In genomic region chr12:5336331-5336730, GRCm38 (mm10) we compare ENCODE assay signal across 26 mouse cellular contexts. TPM values are rescaled to one million over a fixed set of nuclear protein-coding genes. Genes with fewer than 3 reads are reported as not detected.
DNase-seq lines count a peak whose midpoint lies in the region; ATAC-seq lines count a peak whose summit lies in the region.
"Had no signal": no experiment of that assay in that cellular context is flagged by ENCODE, and none has a peak within 500 bp of the region (broad histone marks: within the 10 kb centered on the region; RNA-seq: fewer than 3 reads in every experiment).

No protein-coding gene starts in this region.

- peak overlapping the region; percentile 69; the same call in 1 of the 2 replicates for H3K27ac ChIP-seq in hindbrain, embryonic 10.5 days
- H3K27ac ChIP-seq in hindbrain, embryonic 16.5 days (ENCODE audit: low read depth, low read length): no peak overlapping the region
- H3K27ac ChIP-seq in embryonic facial prominence, embryonic 10.5 days (replicated peaks): peak overlapping the region; percentile 35; the same call in 1 of the 2 replicates
- H3K27ac ChIP-seq: embryonic facial prominence, embryonic 15.5 days; forebrain, embryonic 12.5 days; hindbrain, embryonic 13.5 days; limb, embryonic 10.5 days; limb, embryonic 15.5 days; liver, embryonic 13.5 days; macrophage; midbrain, embryonic 15.5 days had no signal

- H3K4me1 ChIP-seq in hindbrain, embryonic 10.5 days (replicated peaks): peaks cover 44% of the 10 kb centered on the region
- peaks cover 11% of the 10 kb centered on the region for H3K4me1 ChIP-seq in hindbrain, embryonic 16.5 days (ENCODE audit: control insufficient read depth, insufficient read depth, low read depth, low read length)
- H3K4me1 ChIP-seq in embryonic facial prominence, embryonic 10.5 days: peaks cover 27% of the 10 kb centered on the region
- H3K4me1 ChIP-seq: embryonic facial prominence, embryonic 15.5 days; liver, embryonic 13.5 days had no signal

- H3K4me3 ChIP-seq in hindbrain, embryonic 10.5 days: no peak overlapping the region
- no peak overlapping the region for H3K4me3 ChIP-seq in hindbrain, embryonic 16.5 days (ENCODE audit: low read length)
- H3K4me3 ChIP-seq in embryonic facial prominence, embryonic 10.5 days: no peak overlapping the region
- H3K4me3 ChIP-seq: embryonic facial prominence, embryonic 15.5 days; forebrain, embryonic 12.5 days; hindbrain, embryonic 13.5 days; limb, embryonic 10.5 days; limb, embryonic 15.5 days; liver, embryonic 13.5 days; midbrain, embryonic 15.5 days had no signal

- H3K9me3 ChIP-seq in hindbrain, embryonic 10.5 days: no peaks in the 10 kb centered on the region
- H3K9me3 ChIP-seq in hindbrain, embryonic 16.5 days (ENCODE audit: control insufficient read depth, low read length): no peaks in the 10 kb centered on the region
- H3K9me3 ChIP-seq in embryonic facial prominence, embryonic 10.5 days: no peaks in the 10 kb centered on the region
- H3K9me3 ChIP-seq: embryonic facial prominence, embryonic 15.5 days; forebrain, embryonic 12.5 days; hindbrain, embryonic 13.5 days; limb, embryonic 10.5 days; limb, embryonic 15.5 days; liver, embryonic 13.5 days; midbrain, embryonic 15.5 days had no signal

- peak; percentile 32 to 50 for DNase-seq in cerebellum, postnatal 14 days
- DNase-seq in cerebellum, adult 8-10 months: no peak
- no peak for DNase-seq in hindbrain, embryonic 10.5 days (ENCODE audit: low spot score)
- DNase-seq in embryonic facial prominence, embryonic 10.5 days (ENCODE audit: low spot score): no peak
- DNase-seq in gastrocnemius, postnatal 14 days: peak; percentile 54
- no peak for DNase-seq in natural killer cell, adult 2 months (ENCODE audit: low spot score in 2 of 2)
- DNase-seq: adrenal gland, adult 8-10 months; cerebellum, adult 9-11 months; kidney, postnatal 25 days; liver, embryonic 13.5 days; lung, adult 18-20 months; right cerebral cortex, postnatal 25 days; spleen, adult 18-20 months; thymus, postnatal 4 days had no signal

- no peaks in the 10 kb centered on the region for H3K27me3 ChIP-seq in hindbrain, embryonic 10.5 days (ENCODE audit: insufficient read depth, poor library complexity, severe bottlenecking)
- no peaks in the 10 kb centered on the region for H3K27me3 ChIP-seq in hindbrain, embryonic 16.5 days (replicated peaks; ENCODE audit: control insufficient read depth, insufficient read depth, low read length)
- no peaks in the 10 kb centered on the region for H3K27me3 ChIP-seq in embryonic facial prominence, embryonic 10.5 days (replicated peaks; ENCODE audit: low read depth, poor library complexity, severe bottlenecking)
- H3K27me3 ChIP-seq: embryonic facial prominence, embryonic 15.5 days; forebrain, embryonic 12.5 days; hindbrain, embryonic 13.5 days; limb, embryonic 15.5 days; liver, embryonic 13.5 days; midbrain, embryonic 15.5 days had no signal

- no peak overlapping the region for H3K9ac ChIP-seq in hindbrain, embryonic 16.5 days (ENCODE audit: low read depth, low read length)
- H3K9ac ChIP-seq: embryonic facial prominence, embryonic 15.5 days; forebrain, embryonic 12.5 days; hindbrain, embryonic 13.5 days; limb, embryonic 15.5 days; liver, embryonic 13.5 days; midbrain, embryonic 15.5 days had no signal

- intact Hi-C loops in gastrocnemius, postnatal 14 days (cut with DNase I; ENCODE audit: low total_unique reads): no loop called here

- H3K36me3 ChIP-seq in hindbrain, embryonic 10.5 days: peaks cover 5% of the 10 kb centered on the region; the same call in 1 of the 2 replicates
- H3K36me3 ChIP-seq in hindbrain, embryonic 16.5 days (ENCODE audit: control insufficient read depth, insufficient read depth, low read length): no peaks in the 10 kb centered on the region; the same call in 1 of the 2 replicates
- H3K36me3 ChIP-seq in embryonic facial prominence, embryonic 10.5 days (replicated peaks): no peaks in the 10 kb centered on the region
- H3K36me3 ChIP-seq: embryonic facial prominence, embryonic 15.5 days; forebrain, embryonic 12.5 days; G1E; hindbrain, embryonic 13.5 days; limb, embryonic 15.5 days; liver, embryonic 13.5 days; midbrain, embryonic 15.5 days had no signal

- no peak for ATAC-seq in hindbrain, embryonic 16.5 days
- ATAC-seq: intestine, postnatal 0 days; lung, postnatal 0 days; midbrain, embryonic 15.5 days had no signal

- 79% methylated on average over 6 of the region's 6 CpGs for WGBS in hindbrain, embryonic 10.5 days
- WGBS in hindbrain, embryonic 16.5 days: 71% methylated on average over 6 of the region's 6 CpGs
- WGBS in embryonic facial prominence, embryonic 10.5 days: 74% methylated on average over 6 of the region's 6 CpGs

- no peak overlapping the region for H3K4me2 ChIP-seq in hindbrain, embryonic 16.5 days (ENCODE audit: low read length)
- H3K4me2 ChIP-seq: embryonic facial prominence, embryonic 15.5 days; forebrain, embryonic 12.5 days; hindbrain, embryonic 13.5 days; limb, embryonic 15.5 days; liver, embryonic 13.5 days; midbrain, embryonic 15.5 days had no signal

RNA-seq across cellular contexts. Expression of gene Klhl29, which starts 39.2 kb away (rescaled TPM):
- polyA plus RNA-seq in hindbrain, embryonic 10.5 days (2016; fragmentation: Nextera tagmentation; extraction: Ambion mirVana): 1.4 and 1.8 TPM in 2 replicates
- polyA plus RNA-seq in hindbrain, embryonic 16.5 days (2015; fragmentation: Nextera tagmentation; extraction: Ambion mirVana): 2.3 and 3.4 TPM in 2 replicates
- 1.00 and 1.2 TPM in 2 replicates for polyA plus RNA-seq in embryonic facial prominence, embryonic 10.5 days (2016; fragmentation: Nextera tagmentation; extraction: Ambion mirVana)
- 1 to 10 TPM; 3.5 to 3.9 TPM for total RNA-seq in gastrocnemius, postnatal 14 days (2021)
- total RNA-seq: megakaryocyte-erythroid progenitor cell, adult 5-6 weeks had no signal
- polyA plus RNA-seq: G1E, macrophage had no signal

Comparison
In these comparisons a context has a peak if more than half of its experiments do, and no peak if none do; other contexts are left out.
1. DNase-seq: peak in cerebellum, postnatal 14 days (2 of 2) and gastrocnemius, postnatal 14 days (single experiment); none in cerebellum, adult 8-10 months (single experiment), hindbrain, embryonic 10.5 days (single experiment), embryonic facial prominence, embryonic 10.5 days (single experiment) and natural killer cell, adult 2 months (0 of 2).